Mouse (Mus musculus) lung, adult 2 months (tissue): ENCODE data around the gene Fggy.

Experiments
- CTCF ChIP-seq: fragments of 200-500 bp; IDR thresholded peaks from 2 replicates; pipeline ENCODE4 v1.5.1; 2011; ENCODE audit warnings: mild to moderate bottlenecking, low read length, control low read depth; ENCODE audit not compliant: insufficient read depth
- POLR2A ChIP-seq: fragments of 200-500 bp; IDR thresholded peaks from 2 replicates; pipeline ENCODE4 v1.6.1; 2011; ENCODE audit warnings: low read depth, mild to moderate bottlenecking, control low read depth, low read length, borderline replicate concordance; ENCODE audit errors: extremely low read depth

DNA sequence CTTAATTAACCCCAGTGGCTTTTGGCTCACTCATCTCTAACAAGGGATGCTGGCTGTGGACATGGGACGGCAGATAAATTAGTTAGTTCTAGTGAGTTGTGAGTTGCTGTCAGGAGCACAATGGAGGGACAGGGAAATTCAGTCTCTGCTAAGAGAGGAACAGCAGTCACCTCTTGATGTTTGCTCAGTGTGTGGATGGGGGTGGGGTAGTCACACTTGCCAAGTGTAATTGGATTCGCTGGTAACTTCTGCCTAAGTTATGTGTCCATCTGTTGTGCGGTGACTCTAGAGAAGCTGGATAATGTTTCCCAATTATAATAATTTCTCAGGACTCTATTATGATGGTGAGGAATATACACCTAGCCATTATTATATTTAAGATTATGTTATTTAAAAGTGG is 107.0 kb downstream of the Fggy start:
- no peak for TF ChIP-seq CTCF
- TF ChIP-seq POLR2A: no peak
